Mouse (Mus musculus) heart, adult 18-20 months (tissue): ENCODE measurements at regions not wholly inside any gene's neighbourhood (a gene's known extent, or its start where the extent isn't known, plus 50 kb on each side); places are given as distances from the start of the nearest gene placed in this dataset.

ENCODE experiments used
- DNase-seq, 2 experiments: peaks; one replicate each; pipeline ENCODE4 v3.0.0; 2021 to 2022; ENCODE audit warnings: mixed read lengths in 1 of 2

GRCm38 (mm10) chr14:13146959-13147535, 137.5 kb upstream of the Synpr start:
- no peak for DNase-seq

GRCm38 (mm10) chr14:13149617-13150016, 135.0 kb upstream of the Synpr start:
- DNase-seq = no peak

GRCm38 (mm10) chr14:13151672-13152071, 132.9 kb upstream of the Synpr start:
- DNase-seq = no peak

- no peak for DNase-seq
These were observed 108.4 kb upstream of the Synpr start for GRCm38 (mm10) chr14:13176149-13176548.

- no peak for DNase-seq
These were observed 106.7 kb upstream of the Synpr start for GRCm38 (mm10) chr14:13177906-13178305.

GRCm38 (mm10) chr14:13190801-13191200, 93.8 kb upstream of the Synpr start:
- no peak for DNase-seq

- no peak for DNase-seq
These were observed 91.8 kb upstream of the Synpr start for GRCm38 (mm10) chr14:13192746-13193145.

- no peak for DNase-seq
These were observed 87.2 kb upstream of the Synpr start for GRCm38 (mm10) chr14:13197330-13197892.

GRCm38 (mm10) chr14:13198491-13198890, 86.1 kb upstream of the Synpr start:
- peak; percentile 7 to 33 for DNase-seq

- no peak for DNase-seq
These were observed 71.9 kb upstream of the Synpr start for GRCm38 (mm10) chr14:13212658-13213057.
